Mouse (Mus musculus): Measurements from ENCODE around the gene Tigar. TPM values are rescaled to one million over a fixed set of nuclear protein-coding genes. Genes with fewer than 3 reads are reported as not detected.

The Tigar gene
- polyA plus RNA-seq, 1 experiment from 2014 or later = 7.1 TPM

GRCm38 (mm10) chr6:127056990-127057588 is 52.3 kb downstream of the Tigar start:
- H3K27ac ChIP-seq (replicated peaks) = no peak overlapping the region
- no peak overlapping the region for H3K4me3 ChIP-seq

GRCm38 (mm10) chr6:127050847-127051246 is 58.5 kb downstream of the Tigar start:
- WGBS = 81% methylated on average over 4 of the region's 4 CpGs
- no peak overlapping the region for H3K4me2 ChIP-seq
- H3K9me3 ChIP-seq = no peaks in the 10 kb centered on the region
- H3K27me3 ChIP-seq = no peaks in the 10 kb centered on the region
- H3K4me1 ChIP-seq (replicated peaks) = no peaks in the 10 kb centered on the region
- H3K36me3 ChIP-seq = no peaks in the 10 kb centered on the region
- ATAC-seq (ENCODE audit: low read depth) = no peak
- H3K4me3 ChIP-seq = no peak overlapping the region
- H3K27ac ChIP-seq (replicated peaks) = no peak overlapping the region
- no peak overlapping the region for H3K9ac ChIP-seq

More at GRCm38 (mm10) chr6:127056990-127057588, 52.3 kb downstream of the Tigar start:
- Histone ChIP-seq H3K9ac (no peak overlapping the region), H3K36me3 (no peaks in the 10 kb centered on the region), H3K4me1 (replicated peaks) (no peaks in the 10 kb centered on the region), H3K9me3 (no peaks in the 10 kb centered on the region), H3K27me3 (no peaks in the 10 kb centered on the region), H3K4me2 (no peak overlapping the region)
- no peak for ATAC-seq (ENCODE audit: low read depth)
- 88% methylated on average over 12 of the region's 12 CpGs for WGBS

DNA sequence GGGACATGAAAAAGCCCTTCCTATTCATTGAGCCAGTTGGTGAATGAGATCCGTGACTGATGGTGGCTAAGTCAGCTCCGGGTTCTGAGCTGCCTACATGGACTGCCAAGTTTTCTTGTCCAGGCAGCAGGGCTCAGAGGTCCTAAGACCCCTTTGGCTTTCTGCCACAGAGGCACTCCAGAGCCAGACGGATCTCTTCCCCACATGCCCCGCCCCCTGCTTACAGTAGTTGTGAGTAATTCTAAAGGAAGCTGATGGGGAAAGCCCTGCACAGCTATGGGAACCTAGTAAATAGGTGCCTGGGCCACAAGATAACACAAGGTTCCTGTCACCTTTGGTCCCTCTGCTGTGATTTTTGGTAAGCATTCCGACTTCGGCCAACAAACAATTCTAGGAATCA is 64.4 kb downstream of the Tigar start:
- no peaks in the 10 kb centered on the region for H3K27me3 ChIP-seq
- no peak overlapping the region for H3K4me3 ChIP-seq
- H3K9ac ChIP-seq = no peak overlapping the region
- no peaks in the 10 kb centered on the region for H3K4me1 ChIP-seq (replicated peaks)
- no peak overlapping the region for H3K27ac ChIP-seq (replicated peaks)
- no peaks in the 10 kb centered on the region for H3K36me3 ChIP-seq
- WGBS = 62% methylated on average over 6 of the region's 6 CpGs
- no peak for ATAC-seq (ENCODE audit: low read depth)
- H3K4me2 ChIP-seq = no peak overlapping the region
- no peaks in the 10 kb centered on the region for H3K9me3 ChIP-seq

Other genes starting within 250 kb of the Tigar start
- 0.50 TPM in 1 of 2 replicates, not detected in the other for gene Dyrk4, start 187.7 kb downstream of the Tigar start, polyA plus RNA-seq (2015; fragmentation: Nextera tagmentation; extraction: Ambion mirVana)
- 10.8 and 13.6 TPM in 2 replicates for gene Rad51ap1, start 170.0 kb downstream of the Tigar start, polyA plus RNA-seq (2015; fragmentation: Nextera tagmentation; extraction: Ambion mirVana)
- 30.5 and 35.5 TPM in 2 replicates for gene D6Wsu163e, start 169.6 kb downstream of the Tigar start, polyA plus RNA-seq (2015; fragmentation: Nextera tagmentation; extraction: Ambion mirVana)
- gene Fgf6, start 94.0 kb downstream of the Tigar start, polyA plus RNA-seq (2015; fragmentation: Nextera tagmentation; extraction: Ambion mirVana) = 0.25 TPM in 1 of 2 replicates, not detected in the other
- gene Fgf23, start 36.7 kb downstream of the Tigar start, polyA plus RNA-seq (2015; fragmentation: Nextera tagmentation; extraction: Ambion mirVana) = not detected in 2 replicates
- 158 and 242 TPM in 2 replicates for gene Ccnd2, start 42.6 kb upstream of the Tigar start, polyA plus RNA-seq (2015; fragmentation: Nextera tagmentation; extraction: Ambion mirVana)

Data from neural tube, embryonic 13.5 days (tissue).